Mouse (Mus musculus): ENCODE results near the gene Wdr62. TPM values are rescaled to one million over a fixed set of nuclear protein-coding genes. Genes with fewer than 3 reads are reported as not detected.
"Not testable (repeated sequence)": the region's sequence is repeated elsewhere in the genome, so short reads cannot be mapped to it uniquely, and the experiment has no call there.

Gene Wdr62
- polyA plus RNA-seq, 1 experiment: 8.2 TPM

GRCm38 (mm10) chr7:30274383-30274782, 5.8 kb downstream of the Wdr62 start:
- Histone ChIP-seq H3K4me3 (ENCODE audit: insufficient read depth, low read length) (no peak overlapping the region), H3K4me1 (ENCODE audit: control insufficient read depth, insufficient read depth, low read length) (peaks cover 10% of the 10 kb centered on the region; the same call in 1 of the 2 replicates), H3K27ac (ENCODE audit: insufficient read depth, low read length) (no peak overlapping the region)
- no peak for TF ChIP-seq POLR2A (IDR thresholded peaks at IDR 0.05; ENCODE audit: low read depth, low read length)
- TF ChIP-seq CTCF (IDR thresholded peaks at IDR 0.05; ENCODE audit: borderline replicate concordance, insufficient read depth, low read length): no peak

GRCm38 (mm10) chr7:30269641-30270040, 10.6 kb downstream of the Wdr62 start:
- H3K27ac ChIP-seq (ENCODE audit: insufficient read depth, low read length): no peak overlapping the region
- no peak overlapping the region for H3K4me3 ChIP-seq (ENCODE audit: insufficient read depth, low read length)
- no peak for TF ChIP-seq CTCF (IDR thresholded peaks at IDR 0.05; ENCODE audit: borderline replicate concordance, insufficient read depth, low read length)
- TF ChIP-seq POLR2A (IDR thresholded peaks at IDR 0.05; ENCODE audit: low read depth, low read length): no peak
- H3K4me1 ChIP-seq (ENCODE audit: control insufficient read depth, insufficient read depth, low read length): 0 out of 2 replicates have a peak, but pooled peaks cover 2% of the 10 kb centered on the region

- Histone ChIP-seq H3K4me1 (ENCODE audit: control insufficient read depth, insufficient read depth, low read length) (no peaks in the 10 kb centered on the region), H3K4me3 (ENCODE audit: insufficient read depth, low read length) (no peak overlapping the region), H3K27ac (ENCODE audit: insufficient read depth, low read length) (no peak overlapping the region)
- TF ChIP-seq POLR2A (IDR thresholded peaks at IDR 0.05; ENCODE audit: low read depth, low read length) (no peak), CTCF (IDR thresholded peaks at IDR 0.05; ENCODE audit: borderline replicate concordance, insufficient read depth, low read length) (no peak)
These were observed 13.4 kb downstream of the Wdr62 start for GRCm38 (mm10) chr7:30266780-30267179.

GRCm38 (mm10) chr7:30265935-30266334, 14.3 kb downstream of the Wdr62 start:
- Histone ChIP-seq H3K4me3 (ENCODE audit: insufficient read depth, low read length) (no peak overlapping the region), H3K27ac (ENCODE audit: insufficient read depth, low read length) (no peak overlapping the region), H3K4me1 (ENCODE audit: control insufficient read depth, insufficient read depth, low read length) (no peaks in the 10 kb centered on the region)
- TF ChIP-seq CTCF (IDR thresholded peaks at IDR 0.05; ENCODE audit: borderline replicate concordance, insufficient read depth, low read length) (no peak), POLR2A (IDR thresholded peaks at IDR 0.05; ENCODE audit: low read depth, low read length) (no peak)

DNA sequence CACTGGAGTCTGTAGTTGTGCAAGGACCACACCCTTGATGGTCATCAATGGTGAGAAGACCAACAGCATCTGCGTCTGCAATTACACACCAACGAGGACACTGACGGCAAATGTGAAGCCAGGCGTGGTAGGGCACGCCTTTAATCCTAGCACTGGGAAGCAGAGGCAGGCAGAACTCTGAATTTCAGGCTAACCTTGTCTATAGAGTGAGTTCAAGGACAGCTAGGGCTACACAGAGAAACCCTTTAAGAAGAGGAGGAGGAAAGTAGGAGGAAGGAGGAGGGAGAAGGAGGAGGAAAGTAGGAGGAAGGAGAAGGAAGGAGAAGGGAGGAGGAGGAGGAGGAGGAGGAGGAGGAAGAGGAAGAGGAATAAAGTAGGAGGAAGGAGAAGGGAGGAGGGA, 14.7 kb downstream of the Wdr62 start:
- Histone ChIP-seq H3K4me3 (ENCODE audit: insufficient read depth, low read length) (no peak overlapping the region), H3K27ac (ENCODE audit: insufficient read depth, low read length) (no peak overlapping the region), H3K4me1 (ENCODE audit: control insufficient read depth, insufficient read depth, low read length) (no peaks in the 10 kb centered on the region)
- no peak for TF ChIP-seq POLR2A (IDR thresholded peaks at IDR 0.05; ENCODE audit: low read depth, low read length)
- no peak for TF ChIP-seq CTCF (IDR thresholded peaks at IDR 0.05; ENCODE audit: borderline replicate concordance, insufficient read depth, low read length)

- TF ChIP-seq CTCF (IDR thresholded peaks at IDR 0.05; ENCODE audit: borderline replicate concordance, insufficient read depth, low read length) (no peak), POLR2A (IDR thresholded peaks at IDR 0.05; ENCODE audit: low read depth, low read length) (no peak)
- Histone ChIP-seq H3K4me3 (ENCODE audit: insufficient read depth, low read length) (no peak overlapping the region), H3K4me1 (ENCODE audit: control insufficient read depth, insufficient read depth, low read length) (no peaks in the 10 kb centered on the region), H3K27ac (ENCODE audit: insufficient read depth, low read length) (no peak overlapping the region)
These were observed 15.2 kb downstream of the Wdr62 start for GRCm38 (mm10) chr7:30265041-30265440.

DNA sequence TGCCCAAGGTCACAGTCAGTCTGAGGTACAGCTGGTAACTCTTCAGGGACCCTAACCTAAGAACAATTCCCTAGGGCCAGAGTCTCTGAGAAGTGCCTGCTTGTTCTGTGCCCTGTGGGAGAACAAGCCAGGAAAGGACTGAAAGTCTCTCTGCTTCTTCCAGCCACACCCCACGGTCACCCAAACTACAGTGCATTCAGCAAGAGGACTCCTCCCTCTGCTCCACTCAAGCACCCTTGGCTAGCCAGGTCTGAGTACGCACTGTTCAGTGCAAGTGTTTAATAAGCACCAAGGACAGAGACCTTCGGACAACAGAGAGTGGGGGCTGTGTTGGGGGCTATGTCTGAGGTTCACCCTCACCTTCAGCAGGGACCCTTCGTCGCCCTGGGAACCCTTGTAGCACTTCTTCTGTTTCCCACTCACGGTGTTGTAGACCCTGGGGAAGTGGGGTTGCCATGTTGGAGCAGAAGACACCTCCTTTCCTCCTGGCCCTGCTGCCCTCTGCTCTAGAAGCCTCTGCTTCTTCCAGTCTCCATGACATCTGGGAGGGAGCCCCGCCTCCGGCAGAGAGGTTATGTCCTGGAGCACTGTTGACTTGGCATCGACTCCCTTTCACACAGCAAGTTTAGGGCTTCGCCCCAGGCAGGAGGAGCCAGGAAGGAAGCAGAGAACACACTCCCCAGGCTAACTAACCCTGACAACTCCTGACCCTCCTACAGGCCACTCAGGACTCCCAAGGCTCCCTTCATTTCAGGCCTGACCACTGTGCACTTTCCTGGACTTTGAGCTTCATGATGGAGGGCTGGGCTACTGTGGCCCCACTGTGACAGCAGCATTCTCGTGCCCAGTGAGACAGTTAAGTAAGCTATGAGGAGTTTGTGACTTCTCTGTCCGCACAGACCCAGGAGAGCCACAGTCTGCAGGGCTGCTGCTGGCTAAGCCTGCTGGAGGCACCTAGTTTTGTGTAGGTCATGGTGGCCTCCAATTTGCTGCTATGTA, 28.0 kb downstream of the Wdr62 start:
- TF ChIP-seq POLR2A (IDR thresholded peaks at IDR 0.05; ENCODE audit: low read depth, low read length): no peak
- no peak for TF ChIP-seq CTCF (IDR thresholded peaks at IDR 0.05; ENCODE audit: borderline replicate concordance, insufficient read depth, low read length)
- Histone ChIP-seq H3K4me3 (ENCODE audit: insufficient read depth, low read length) (no peak overlapping the region), H3K4me1 (ENCODE audit: control insufficient read depth, insufficient read depth, low read length) (no peaks in the 10 kb centered on the region), H3K27ac (ENCODE audit: insufficient read depth, low read length) (no peak overlapping the region)

DNA sequence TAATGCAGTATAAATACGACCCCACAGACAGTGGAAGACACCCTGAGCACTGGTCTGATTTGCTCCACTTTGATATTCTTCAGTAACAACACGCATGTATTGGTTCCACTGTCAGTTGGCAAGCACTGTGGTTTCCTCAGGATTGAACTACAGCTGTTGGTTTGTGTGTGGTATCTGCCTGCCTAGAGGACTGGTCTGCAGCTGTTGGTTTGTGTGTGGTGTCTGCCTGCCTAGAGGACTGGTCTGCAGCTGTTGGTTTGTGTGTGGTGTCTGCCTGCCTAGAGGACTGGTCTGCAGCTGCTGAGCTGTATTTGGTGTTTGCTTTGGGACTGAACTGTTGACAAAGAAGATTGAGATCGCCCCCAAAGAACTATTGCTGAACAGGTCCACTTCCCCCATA, 42.8 kb downstream of the Wdr62 start:
- not testable (repeated sequence) for H3K27ac ChIP-seq (ENCODE audit: insufficient read depth, low read length)

DNA sequence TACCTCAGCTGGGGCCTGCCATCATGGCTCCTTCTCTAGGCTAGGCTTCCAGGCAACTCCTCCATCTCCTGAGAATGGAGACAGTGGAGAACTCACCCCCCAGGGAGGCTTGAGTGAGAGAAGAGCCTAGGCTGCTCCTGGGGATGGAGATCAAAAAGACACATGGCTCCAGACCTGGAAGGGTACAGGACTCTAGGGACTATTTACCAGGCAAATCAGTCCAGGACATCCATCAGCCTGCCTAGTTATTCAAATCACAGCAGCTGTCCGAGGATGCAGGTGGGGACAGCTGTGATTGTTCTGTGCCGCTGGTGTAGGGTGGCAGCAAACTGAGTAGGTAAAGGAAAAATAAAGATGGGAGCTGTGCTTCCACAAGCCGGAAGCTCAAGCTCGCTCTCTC, 44.6 kb downstream of the Wdr62 start, which contains the start of gene Ovol3:
TSS of gene Ovol3 (minus strand) at position 101 of the 400 bp plus-strand sequence.
- Histone ChIP-seq H3K4me3 (ENCODE audit: insufficient read depth, low read length) (no peak within 1 kb of the TSS), H3K4me1 (ENCODE audit: control insufficient read depth, insufficient read depth, low read length) (no peaks in the 10 kb centered on the region; the same call in 1 of the 2 replicates), H3K27ac (ENCODE audit: insufficient read depth, low read length) (no peak within 1 kb of the TSS)
- TF ChIP-seq CTCF (IDR thresholded peaks at IDR 0.05; ENCODE audit: borderline replicate concordance, insufficient read depth, low read length) (no peak), POLR2A (IDR thresholded peaks at IDR 0.05; ENCODE audit: low read depth, low read length) (no peak)

More for the DNA sequence above, 42.8 kb downstream of the Wdr62 start:
- H3K4me1 ChIP-seq (ENCODE audit: control insufficient read depth, insufficient read depth, low read length); H3K4me3 ChIP-seq (ENCODE audit: insufficient read depth, low read length): not testable (repeated sequence)

- Histone ChIP-seq H3K27ac (ENCODE audit: insufficient read depth, low read length) (no peak overlapping the region), H3K4me1 (ENCODE audit: control insufficient read depth, insufficient read depth, low read length) (no peaks in the 10 kb centered on the region; the same call in 1 of the 2 replicates), H3K4me3 (ENCODE audit: insufficient read depth, low read length) (no peak overlapping the region)
- TF ChIP-seq POLR2A (IDR thresholded peaks at IDR 0.05; ENCODE audit: low read depth, low read length): no peak
- no peak for TF ChIP-seq CTCF (IDR thresholded peaks at IDR 0.05; ENCODE audit: borderline replicate concordance, insufficient read depth, low read length)
These were observed 45.1 kb downstream of the Wdr62 start for GRCm38 (mm10) chr7:30235091-30235490.

Data from embryonic fibroblast, embryonic 13.5 days (primary cell).